Mouse (Mus musculus): ENCODE data around the gene Platr17.

DNA sequence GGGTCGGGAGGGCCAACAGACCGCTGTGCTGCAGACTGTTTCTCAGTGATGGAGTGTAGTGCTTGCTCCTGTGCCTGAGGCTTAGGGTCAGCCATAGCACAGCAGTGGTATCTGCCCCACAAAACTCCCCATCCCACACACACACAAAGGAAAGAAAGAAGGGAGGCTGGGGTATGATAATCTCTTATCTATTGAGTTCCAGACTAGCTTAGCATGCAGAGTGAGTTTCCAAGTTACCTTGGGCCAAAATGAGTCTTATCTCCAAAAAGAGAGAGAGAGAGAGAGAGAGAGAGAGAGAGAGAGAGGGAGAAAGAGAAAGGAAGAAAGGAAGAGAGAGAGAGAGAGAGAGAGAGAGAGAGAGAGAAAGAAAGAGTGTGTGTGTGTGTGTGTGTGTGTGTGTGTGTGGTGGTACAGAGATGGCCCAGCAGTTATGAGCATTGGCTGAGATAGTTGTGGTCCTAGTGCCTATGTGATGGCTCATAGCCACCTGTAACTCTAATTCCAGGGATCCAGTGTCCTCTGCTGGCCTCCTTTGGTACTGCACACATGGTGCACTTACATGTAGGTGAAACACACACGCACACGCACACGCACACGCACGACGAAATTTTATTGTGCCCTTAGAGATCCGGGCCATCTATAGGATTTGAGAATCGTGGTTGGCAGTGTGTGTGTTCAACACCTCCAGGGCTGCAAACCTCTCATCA, 19.8 kb downstream of the Platr17 start:
- no peak for TF ChIP-seq POLR2A (IDR thresholded peaks at IDR 0.05; ENCODE audit: borderline replicate concordance, extremely low read depth, insufficient read depth, insufficient read length, poor library complexity, severe bottlenecking)
- peak; percentile 33; the same call in 1 of the 2 replicates for TF ChIP-seq CTCF (IDR thresholded peaks at IDR 0.05; ENCODE audit: borderline replicate concordance, extremely low read depth, insufficient read depth, insufficient read length)
